Mouse (Mus musculus) hindbrain, postnatal 0 days (tissue): ENCODE data around the gene Cntnap1. TPM values are rescaled to one million over a fixed set of nuclear protein-coding genes. Genes with fewer than 3 reads are reported as not detected.

Experiments
- ATAC-seq: fragments of 200-750 bp; cut with Nextera tagmentation; 2 replicates; pipeline ENCODE4 v1.8.0; 2017; ENCODE audit warnings: mild to moderate bottlenecking, moderate TSS enrichment, moderate library complexity
- DNase-seq: peaks from one replicate; pipeline ENCODE4 v3.0.0-alpha.2; 2015; ENCODE audit warnings: low spot score
- H3K27ac ChIP-seq: fragments of 300-500 bp; sonication (generic); 2 replicates; pipeline ENCODE4 v1.5.1; 2014; ENCODE audit warnings: mild to moderate bottlenecking
- H3K27me3 ChIP-seq: fragments of 300-500 bp; sonication (generic); 2 replicates; pipeline ENCODE4 v1.6.1; 2014; ENCODE audit warnings: low read length, mixed read lengths; ENCODE audit not compliant: insufficient read depth
- H3K36me3 ChIP-seq: fragments of 300-500 bp; sonication (generic); 2 replicates; pipeline ENCODE4 v1.6.1; 2014; ENCODE audit warnings: low read length, mixed read lengths; ENCODE audit not compliant: insufficient read depth
- H3K4me1 ChIP-seq: fragments of 300-500 bp; sonication (generic); 2 replicates; pipeline ENCODE4 v1.6.1; 2014; ENCODE audit warnings: antibody characterized with exemption, low read length, mixed read lengths; ENCODE audit not compliant: insufficient read depth
- H3K4me2 ChIP-seq: fragments of 300-500 bp; sonication (generic); 2 replicates; pipeline ENCODE4 v1.6.1; 2014; ENCODE audit warnings: low read depth, mild to moderate bottlenecking, low read length, moderate library complexity, mixed read lengths
- H3K4me3 ChIP-seq: fragments of 300-500 bp; sonication (generic); 2 replicates; pipeline ENCODE4 v1.5.1; 2014; ENCODE audit warnings: low read length
- H3K9ac ChIP-seq: fragments of 300-500 bp; sonication (generic); replicated peaks from 2 replicates; pipeline ENCODE4 v1.6.1; 2014; ENCODE audit warnings: mild to moderate bottlenecking, low read length, moderate library complexity, mixed read lengths
- H3K9me3 ChIP-seq: fragments of 300-500 bp; sonication (generic); 2 replicates; pipeline ENCODE4 v1.6.1; 2016; ENCODE audit warnings: low read length, mixed read lengths
- CTCF ChIP-seq: IDR thresholded peaks from 2 replicates; pipeline ENCODE4 v1.5.1; 2016; ENCODE audit warnings: antibody characterized with exemption, control low read depth, low read depth
- WGBS: fragments of 180-500 bp; shearing (Covaris S2); extraction: QIAGEN DNeasy Blood & Tissue Kit; methylation state at CpG from one replicate; pipeline ENCODE4 v1.1.7; 2014; 5-methylcytosine and 5-hydroxymethylcytosine counted together
- polyA plus RNA-seq: library from polyadenylated mRNA; unstranded; fragments of >200 nt; fragmentation: Nextera tagmentation; extraction: Ambion mirVana; gene quantifications from 2 replicates; pipeline ENCODE4 v1.2.1, GENCODE M21; 2015
- total RNA-seq: library from RNA; depleted of rRNA; stranded (reverse); fragments of >200 nt; gene quantifications from 2 replicates; pipeline ENCODE4 v1.2.3, GENCODE M21; 2014

Gene Cntnap1
- total and polyA plus RNA-seq, 2 experiments from 2014 or later, result 6.5 to 28.9 TPM

GRCm38 (mm10) chr11:101140164-101140819 is 30.0 kb upstream of the Cntnap1 start:
- TF ChIP-seq CTCF, result no peak
- no peak for ATAC-seq

GRCm38 (mm10) chr11:101141088-101141487 is 29.2 kb upstream of the Cntnap1 start:
- 81% methylated on average over 8 of the region's 8 CpGs for WGBS
- Histone ChIP-seq H3K9me3 (no peaks in the 10 kb centered on the region), H3K4me2 (no peak overlapping the region), H3K27ac (no peak overlapping the region), H3K9ac (no peak overlapping the region), H3K4me1 (peaks cover 5% of the 10 kb centered on the region; the same call in 1 of the 2 replicates), H3K4me3 (no peak overlapping the region), H3K27me3 (no peaks in the 10 kb centered on the region), H3K36me3 (no peaks in the 10 kb centered on the region)
- ATAC-seq, result no peak
- TF ChIP-seq CTCF, result no peak
- no peak for DNase-seq

More at GRCm38 (mm10) chr11:101140164-101140819, 30.0 kb upstream of the Cntnap1 start:
- peak overlapping the region; percentile 41; the same call in 1 of the 2 replicates for H3K27ac ChIP-seq
- peak overlapping the region; percentile 19; the same call in 1 of the 2 replicates for H3K4me3 ChIP-seq
- H3K27me3 ChIP-seq, result no peaks in the 10 kb centered on the region
- DNase-seq, result peak; percentile 49
- WGBS, result 40% methylated on average over 27 of the region's 27 CpGs
- H3K4me1 ChIP-seq, result peaks cover 5% of the 10 kb centered on the region; the same call in 1 of the 2 replicates
- H3K9me3 ChIP-seq, result no peaks in the 10 kb centered on the region
- 0 out of 2 replicates have a peak overlapping the region, but pooled peaks have one; percentile 28 for H3K9ac ChIP-seq
- no peaks in the 10 kb centered on the region for H3K36me3 ChIP-seq
- peak overlapping the region; percentile 48 for H3K4me2 ChIP-seq

DNA sequence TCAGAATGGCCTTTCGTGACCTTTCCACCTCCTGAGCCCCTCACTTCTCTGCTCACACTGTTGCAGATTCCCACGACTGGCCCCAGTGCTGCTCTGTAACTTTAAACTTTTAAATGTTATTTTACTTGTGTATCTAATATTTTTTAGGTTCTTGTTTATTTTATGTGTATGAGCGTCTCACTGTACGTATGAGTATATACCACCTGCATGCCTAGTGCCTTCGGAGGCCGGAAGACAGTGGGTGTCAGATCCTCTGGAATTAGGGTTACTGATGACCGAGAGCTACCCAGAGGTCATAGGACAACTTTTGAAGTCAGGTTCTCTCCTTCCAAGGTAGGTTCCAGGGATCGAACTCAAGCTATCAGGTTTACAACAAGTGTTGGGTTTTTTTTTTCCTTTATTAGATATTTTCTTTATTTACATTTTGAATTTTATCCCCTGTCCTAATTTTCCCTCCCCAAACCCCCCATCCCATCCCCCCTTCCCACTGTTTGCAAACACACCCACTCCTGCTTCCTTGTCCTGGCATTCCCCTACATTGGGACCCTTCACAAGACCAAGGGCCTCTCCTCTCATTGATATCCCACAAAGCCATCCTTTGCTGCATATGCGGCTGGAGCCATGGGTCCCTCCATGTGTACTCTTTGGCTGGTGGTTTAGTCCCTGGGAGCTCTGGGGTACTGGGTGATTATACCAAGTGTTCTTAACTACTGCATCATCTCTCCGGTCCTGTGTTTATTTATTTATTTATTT is 27.9 kb upstream of the Cntnap1 start:
- H3K9ac ChIP-seq, result no peak overlapping the region

DNA sequence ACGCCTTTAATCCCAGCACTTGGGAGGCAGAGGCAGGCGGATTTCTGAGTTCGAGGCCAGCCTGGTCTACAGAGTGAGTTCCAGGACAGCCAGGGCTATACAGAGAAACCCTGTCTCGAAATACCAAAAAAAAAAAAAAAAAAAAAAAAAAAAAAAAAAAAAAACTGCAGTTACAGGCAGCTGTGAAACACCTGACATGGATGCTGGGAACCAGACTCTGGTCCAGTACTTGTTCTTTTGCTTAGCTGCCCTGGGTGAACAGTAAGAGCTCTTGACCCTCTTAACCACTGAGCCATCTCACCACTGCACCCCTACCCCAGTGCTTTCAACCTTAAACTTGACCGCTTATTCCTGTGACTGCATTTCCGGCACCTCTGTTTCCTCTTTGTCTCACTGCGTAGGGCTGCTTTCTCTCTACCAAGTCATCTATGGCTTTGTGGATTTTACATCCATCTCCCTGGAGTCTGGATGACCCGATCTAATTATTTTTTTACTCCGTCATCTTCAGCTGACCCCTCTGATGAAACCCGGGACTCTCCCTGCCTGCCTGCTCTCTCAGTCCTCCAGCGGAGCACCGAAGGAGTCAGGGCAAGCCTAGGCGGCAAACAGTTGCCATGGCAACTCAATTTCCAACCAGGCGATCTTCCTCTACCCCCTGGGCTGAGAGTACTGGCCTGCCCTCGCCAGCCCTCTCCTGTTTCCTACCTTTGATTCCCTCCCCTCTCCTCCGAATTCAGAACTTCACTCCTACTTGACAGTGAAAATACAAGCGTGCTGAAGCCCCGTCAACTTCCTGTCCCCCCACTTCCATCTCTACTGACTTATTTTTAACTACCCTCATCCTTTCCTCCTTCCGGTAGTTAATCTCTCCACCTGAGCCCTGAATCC is 26.7 kb upstream of the Cntnap1 start:
- peak overlapping the region; percentile 25 for H3K4me3 ChIP-seq
- peak; percentile 57; the same call in 1 of the 2 replicates for ATAC-seq
- peak overlapping the region; percentile 51; the same call in 1 of the 2 replicates for H3K27ac ChIP-seq
- 18% methylated on average over 18 of the region's 19 CpGs for WGBS
- no peak for TF ChIP-seq CTCF
- H3K4me2 ChIP-seq, result peak overlapping the region; percentile 55
- DNase-seq, result peak; percentile 76
- 0 out of 2 replicates have a peak overlapping the region, but pooled peaks have one; percentile 28 for H3K9ac ChIP-seq
- no peaks in the 10 kb centered on the region for H3K27me3 ChIP-seq
- peaks cover 5% of the 10 kb centered on the region; the same call in 1 of the 2 replicates for H3K4me1 ChIP-seq
- H3K9me3 ChIP-seq, result no peaks in the 10 kb centered on the region
- H3K36me3 ChIP-seq, result no peaks in the 10 kb centered on the region

More for the DNA sequence above, 27.9 kb upstream of the Cntnap1 start:
- ATAC-seq, result no peak
- DNase-seq, result no peak
- no peak overlapping the region for H3K27ac ChIP-seq
- TF ChIP-seq CTCF, result no peak
- no peaks in the 10 kb centered on the region for H3K27me3 ChIP-seq
- peaks cover 5% of the 10 kb centered on the region; the same call in 1 of the 2 replicates for H3K4me1 ChIP-seq
- no peak overlapping the region for H3K4me2 ChIP-seq
- H3K9me3 ChIP-seq, result no peaks in the 10 kb centered on the region
- no peak overlapping the region for H3K4me3 ChIP-seq
- H3K36me3 ChIP-seq, result no peaks in the 10 kb centered on the region
- 88% methylated on average over 10 of the region's 10 CpGs for WGBS

DNA sequence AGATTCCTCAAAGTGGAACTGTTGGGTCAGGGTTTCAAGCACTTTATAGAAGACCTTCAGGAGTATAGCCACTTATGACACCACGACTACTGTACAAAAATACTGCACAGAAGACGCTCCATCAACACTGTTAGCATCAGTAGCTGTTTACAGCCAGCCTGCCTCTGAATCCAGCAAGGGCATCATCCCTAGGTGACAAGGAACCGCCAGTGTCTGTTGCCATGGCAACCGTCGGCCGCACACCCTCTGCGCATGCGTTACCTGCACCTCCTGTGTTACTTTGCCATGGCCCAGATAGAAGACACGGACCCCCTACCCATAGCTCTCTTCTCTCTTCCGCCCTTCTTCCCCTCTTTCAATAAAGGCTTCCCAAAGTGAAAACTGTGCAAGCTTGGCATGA is 23.9 kb upstream of the Cntnap1 start:
- peak overlapping the region; percentile 48 for H3K27ac ChIP-seq
- peaks cover 5% of the 10 kb centered on the region; the same call in 1 of the 2 replicates for H3K4me1 ChIP-seq
- WGBS, result 13% methylated on average over 10 of the region's 10 CpGs
- 0 out of 2 replicates have a peak overlapping the region, but pooled peaks have one; percentile 16 for H3K4me2 ChIP-seq
- peak; percentile 59; the same call in 1 of the 2 replicates for ATAC-seq
- H3K4me3 ChIP-seq, result no peak overlapping the region
- no peak overlapping the region; the same call in 1 of the 2 replicates for H3K9ac ChIP-seq
- no peaks in the 10 kb centered on the region for H3K36me3 ChIP-seq
- no peak for TF ChIP-seq CTCF
- DNase-seq, result peak; percentile 88
- no peaks in the 10 kb centered on the region for H3K27me3 ChIP-seq
- no peaks in the 10 kb centered on the region for H3K9me3 ChIP-seq

DNA sequence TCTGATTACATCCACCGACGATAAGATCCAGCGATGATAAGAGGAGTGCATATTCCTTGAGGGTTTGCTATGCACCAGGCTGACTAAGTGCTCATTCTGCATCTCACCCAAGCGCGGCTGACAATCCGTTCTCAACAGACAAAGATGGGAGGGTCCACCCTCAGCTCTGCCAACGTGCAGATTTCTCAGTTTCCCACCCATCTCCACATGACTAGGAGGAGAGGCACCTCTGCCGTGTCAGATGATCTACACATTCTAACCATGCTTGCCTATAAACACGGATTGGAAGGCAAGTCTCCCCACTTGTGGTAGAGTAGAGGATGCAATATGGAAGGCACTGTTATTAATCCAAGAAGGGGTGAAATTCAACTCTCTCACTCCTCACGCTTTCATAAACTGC is 21.6 kb upstream of the Cntnap1 start:
- ATAC-seq, result no peak
- Histone ChIP-seq H3K9me3 (no peaks in the 10 kb centered on the region), H3K36me3 (no peaks in the 10 kb centered on the region), H3K9ac (no peak overlapping the region), H3K27ac (peak overlapping the region; percentile 41), H3K4me2 (no peak overlapping the region), H3K4me3 (no peak overlapping the region), H3K4me1 (0 out of 2 replicates have a peak, but pooled peaks cover under 1% of the 10 kb centered on the region), H3K27me3 (no peaks in the 10 kb centered on the region)
- WGBS, result 72% methylated on average over 10 of the region's 10 CpGs
- TF ChIP-seq CTCF, result no peak
- no peak for DNase-seq
